Mouse (Mus musculus) midbrain, embryonic 14.5 days (tissue): ENCODE measurements around the gene Zfp239. TPM values are rescaled to one million over a fixed set of nuclear protein-coding genes. Genes with fewer than 3 reads are reported as not detected.
A peak's percentile ranks its signal among the peaks of the same experiment; 100 is the strongest.
"Not testable (repeated sequence)": the region's sequence is repeated elsewhere in the genome, so short reads cannot be mapped to it uniquely, and the experiment has no call there.

Experiments
- ATAC-seq: fragments of 200-750 bp; cut with Nextera tagmentation; 2 replicates; pipeline ENCODE4 v1.8.0; 2017; ENCODE audit warnings: moderate number of reproducible peaks, moderate library complexity; ENCODE audit not compliant: low FRiP score, low TSS enrichment
- DNase-seq: peaks from one replicate; pipeline ENCODE4 v3.0.0-alpha.2; 2015
- H3K27ac ChIP-seq: fragments of 300-500 bp; sonication (generic); replicated peaks from 2 replicates; pipeline ENCODE4 v1.5.1; 2014; ENCODE audit warnings: mild to moderate bottlenecking, low read depth, low read length, moderate library complexity
- H3K27me3 ChIP-seq: fragments of 300-500 bp; sonication (generic); 2 replicates; pipeline ENCODE4 v1.6.1; 2014; ENCODE audit warnings: low read length, control low read depth, mixed read lengths; ENCODE audit not compliant: control insufficient read depth, insufficient read depth
- H3K36me3 ChIP-seq: fragments of 300-500 bp; sonication (generic); 2 replicates; pipeline ENCODE4 v1.6.1; 2014; ENCODE audit warnings: low read length, control low read depth; ENCODE audit not compliant: control insufficient read depth, insufficient read depth
- H3K4me1 ChIP-seq: fragments of 300-500 bp; sonication (generic); 2 replicates; pipeline ENCODE4 v1.6.1; 2014; ENCODE audit warnings: mild to moderate bottlenecking, antibody characterized with exemption, low read length, control low read depth; ENCODE audit not compliant: control insufficient read depth, insufficient read depth
- H3K4me2 ChIP-seq: fragments of 300-500 bp; sonication (generic); 2 replicates; pipeline ENCODE4 v1.6.1; 2014; ENCODE audit warnings: mild to moderate bottlenecking, low read length, moderate library complexity
- H3K4me3 ChIP-seq: fragments of 300-500 bp; sonication (generic); replicated peaks from 2 replicates; pipeline ENCODE4 v1.5.1; 2014; ENCODE audit warnings: low read depth, low read length
- H3K9ac ChIP-seq: fragments of 300-500 bp; sonication (generic); replicated peaks from 2 replicates; pipeline ENCODE4 v1.6.1; 2014; ENCODE audit warnings: mild to moderate bottlenecking, low read length, moderate library complexity
- H3K9me3 ChIP-seq: fragments of 300-500 bp; sonication (generic); 2 replicates; pipeline ENCODE4 v1.6.1; 2016; ENCODE audit warnings: low read length, control low read depth, mixed read lengths; ENCODE audit not compliant: control insufficient read depth
- WGBS: fragments of 180-500 bp; shearing (Covaris S2); extraction: QIAGEN DNeasy Blood & Tissue Kit; methylation state at CpG from one replicate; pipeline ENCODE4 v1.1.7; 2014; 5-methylcytosine and 5-hydroxymethylcytosine counted together
- polyA plus RNA-seq: library from polyadenylated mRNA; unstranded; fragments of >200 nt; fragmentation: Nextera tagmentation; extraction: Ambion mirVana; gene quantifications from 2 replicates; pipeline ENCODE4 v1.2.1, GENCODE M21; 2014

Zfp239 gene
- polyA plus RNA-seq, 1 experiment from 2014 or later = 13.2 TPM

GRCm38 (mm10) chr6:117844597-117844996 is 17.3 kb upstream of the Zfp239 start:
- Histone ChIP-seq H3K9ac (no peak overlapping the region), H3K4me2 (no peak overlapping the region), H3K27ac (no peak overlapping the region), H3K27me3 (no peaks in the 10 kb centered on the region), H3K4me1 (peaks cover 8% of the 10 kb centered on the region; the same call in 1 of the 2 replicates), H3K4me3 (no peak overlapping the region), H3K36me3 (peaks cover 63% of the 10 kb centered on the region), H3K9me3 (no peaks in the 10 kb centered on the region)
- DNase-seq (no peak), ATAC-seq (no peak)
- WGBS = 98% methylated on average over 9 of the region's 9 CpGs

DNA sequence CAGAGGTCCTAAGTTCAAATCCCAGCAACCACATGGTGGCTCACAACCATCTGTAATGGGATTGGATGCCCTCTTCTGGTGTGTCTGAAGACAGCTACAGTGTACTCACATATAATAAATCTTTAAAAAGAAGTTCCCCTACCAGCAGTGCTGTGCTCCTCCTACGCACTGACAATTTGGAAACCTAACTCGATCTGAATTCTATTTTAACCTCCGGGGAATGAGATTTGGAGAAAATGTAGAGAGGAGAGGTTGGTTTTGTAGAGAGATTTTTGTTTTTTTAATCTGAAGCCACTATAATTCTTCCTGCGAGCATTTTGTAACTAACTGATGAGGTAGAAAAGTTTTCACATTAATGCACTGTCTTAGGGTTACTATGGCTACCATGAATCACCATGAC is 15.2 kb upstream of the Zfp239 start:
- ATAC-seq = not testable (repeated sequence)
- WGBS = 92% methylated on average over 4 of the region's 4 CpGs

DNA sequence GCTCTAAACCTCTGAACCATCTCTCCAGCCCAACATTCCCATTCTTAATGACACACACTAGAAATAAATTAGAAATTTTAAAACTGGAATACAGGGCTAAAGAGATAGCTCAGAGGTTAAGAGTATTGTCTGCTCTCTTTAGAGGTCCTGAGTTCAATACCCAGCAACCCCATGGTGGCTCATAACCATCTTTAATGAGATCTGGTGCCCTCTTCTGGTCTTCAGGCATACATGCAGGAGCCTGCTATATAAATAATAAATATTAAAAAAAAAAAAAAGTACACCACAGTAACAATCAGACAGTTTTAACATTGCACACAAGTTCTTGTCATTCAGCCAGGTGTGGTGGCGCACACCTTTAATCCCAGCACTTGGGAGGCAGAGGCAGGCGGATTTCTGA is 14.1 kb upstream of the Zfp239 start:
- H3K9me3 ChIP-seq = no peaks in the 10 kb centered on the region
- H3K27me3 ChIP-seq = no peaks in the 10 kb centered on the region
- H3K4me1 ChIP-seq = no peaks in the 10 kb centered on the region
- WGBS = 97% methylated on average over 2 of the region's 2 CpGs
- no peak overlapping the region for H3K9ac ChIP-seq
- H3K4me3 ChIP-seq = no peak overlapping the region
- DNase-seq (no peak), ATAC-seq (no peak)
- peaks cover 64% of the 10 kb centered on the region for H3K36me3 ChIP-seq
- H3K4me2 ChIP-seq = no peak overlapping the region
- no peak overlapping the region for H3K27ac ChIP-seq

More for the DNA sequence above, 15.2 kb upstream of the Zfp239 start:
- not testable (repeated sequence) for DNase-seq, H3K27me3 ChIP-seq, H3K9ac ChIP-seq, H3K4me2 ChIP-seq, H3K9me3 ChIP-seq, H3K4me1 ChIP-seq, H3K27ac ChIP-seq, H3K4me3 ChIP-seq
- peaks cover 64% of the 10 kb centered on the region for H3K36me3 ChIP-seq

DNA sequence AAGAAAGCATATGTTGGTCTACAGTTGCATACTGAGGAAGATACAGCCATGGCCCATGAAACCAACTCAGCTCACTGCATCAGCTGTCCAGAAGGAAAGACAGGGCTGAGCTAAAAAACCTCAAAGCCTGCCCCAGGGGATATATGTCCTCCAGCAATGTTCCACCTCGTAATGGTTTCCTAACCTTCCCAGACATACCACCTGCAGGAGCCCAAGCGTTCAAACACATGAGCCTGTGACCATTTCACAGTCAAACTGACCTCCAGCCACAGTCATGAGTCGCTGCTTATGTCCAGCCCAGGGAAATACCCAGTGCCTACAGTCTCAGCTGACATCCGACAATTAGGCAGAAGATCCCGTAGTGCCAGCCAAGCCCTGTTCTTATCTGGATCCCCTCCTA is 13.3 kb upstream of the Zfp239 start:
- ATAC-seq = no peak

DNA sequence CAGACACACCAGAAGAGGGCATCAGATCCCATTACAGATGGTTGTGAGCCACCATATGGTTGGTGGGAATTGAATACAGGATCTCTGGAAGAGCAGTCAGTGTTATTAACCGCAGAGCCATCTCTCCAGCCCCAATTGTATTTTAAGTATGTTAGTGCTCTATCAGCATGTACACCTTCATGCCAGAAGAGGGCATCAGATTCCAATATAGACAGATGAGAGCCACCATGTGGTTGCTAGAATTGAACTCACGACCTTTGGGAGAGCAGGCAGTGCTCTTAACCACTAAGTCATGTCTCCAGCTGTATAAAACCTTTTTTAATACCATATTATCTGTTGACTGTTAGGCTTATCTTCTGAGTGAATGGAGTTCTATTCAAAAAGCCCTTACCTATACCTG is 10.2 kb upstream of the Zfp239 start:
- H3K9ac ChIP-seq = no peak overlapping the region
- H3K4me3 ChIP-seq = no peak overlapping the region
- H3K36me3 ChIP-seq = peaks cover 26% of the 10 kb centered on the region
- no peak for ATAC-seq
- H3K4me1 ChIP-seq = no peaks in the 10 kb centered on the region
- no peak overlapping the region for H3K4me2 ChIP-seq
- WGBS = 68% methylated on average over 2 of the region's 2 CpGs
- H3K9me3 ChIP-seq = no peaks in the 10 kb centered on the region
- H3K27me3 ChIP-seq = no peaks in the 10 kb centered on the region
- no peak for DNase-seq
- H3K27ac ChIP-seq = no peak overlapping the region

More for the DNA sequence above, 13.3 kb upstream of the Zfp239 start:
- Histone ChIP-seq H3K4me3 (no peak overlapping the region), H3K36me3 (peaks cover 58% of the 10 kb centered on the region), H3K4me1 (no peaks in the 10 kb centered on the region), H3K27me3 (no peaks in the 10 kb centered on the region), H3K9ac (no peak overlapping the region), H3K9me3 (no peaks in the 10 kb centered on the region), H3K4me2 (no peak overlapping the region), H3K27ac (no peak overlapping the region)
- WGBS = 89% methylated on average over 5 of the region's 5 CpGs
- no peak for DNase-seq

DNA sequence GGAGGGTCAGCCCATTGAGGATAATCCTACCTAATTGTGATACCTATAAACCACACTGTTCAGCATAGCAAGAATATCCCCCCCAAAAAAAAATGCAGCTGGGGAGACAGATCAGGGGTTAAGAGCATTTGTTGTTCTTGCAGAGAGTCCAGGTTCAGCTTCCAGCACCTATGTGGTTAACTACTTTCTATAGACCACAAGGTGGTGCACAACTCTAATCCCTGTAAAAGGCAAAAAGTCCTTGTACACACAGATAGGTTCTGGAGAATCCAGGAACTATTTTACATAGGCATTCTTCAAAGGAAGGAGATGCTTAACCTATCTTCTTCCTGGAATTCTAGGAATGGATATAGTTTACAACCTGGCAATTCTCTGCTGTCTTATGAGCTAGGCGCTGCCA is 3.9 kb upstream of the Zfp239 start:
- Histone ChIP-seq H3K9me3 (no peaks in the 10 kb centered on the region), H3K4me2 (no peak overlapping the region), H3K27me3 (no peaks in the 10 kb centered on the region), H3K4me3 (no peak overlapping the region), H3K27ac (no peak overlapping the region), H3K9ac (no peak overlapping the region), H3K4me1 (no peaks in the 10 kb centered on the region), H3K36me3 (no peaks in the 10 kb centered on the region)
- ATAC-seq (no peak), DNase-seq (peak; percentile 21)
- 91% methylated on average over 1 of the region's 1 CpGs for WGBS

- no peaks in the 10 kb centered on the region for H3K36me3 ChIP-seq
- peak overlapping the region; percentile 80; the same call in 1 of the 2 replicates for H3K4me3 ChIP-seq
- no peak; the same call in 1 of the 2 replicates for ATAC-seq
- no peak for DNase-seq
- no peaks in the 10 kb centered on the region for H3K9me3 ChIP-seq
- H3K27me3 ChIP-seq = no peaks in the 10 kb centered on the region
- H3K4me2 ChIP-seq = peak overlapping the region; percentile 93
- no peak overlapping the region for H3K27ac ChIP-seq
- 78% methylated on average over 8 of the region's 8 CpGs for WGBS
- peaks cover 7% of the 10 kb centered on the region for H3K4me1 ChIP-seq
- no peak overlapping the region; the same call in 1 of the 2 replicates for H3K9ac ChIP-seq
These were observed 565 bp downstream of the Zfp239 start for GRCm38 (mm10) chr6:117862465-117862864.

GRCm38 (mm10) chr6:117862899-117863620 is 1.2 kb downstream of the Zfp239 start:
- H3K4me3 ChIP-seq = peak overlapping the region; percentile 80
- peak; percentile 90 for ATAC-seq
- 4% methylated on average over 26 of the region's 26 CpGs for WGBS
- H3K27ac ChIP-seq = no peak overlapping the region
- H3K4me2 ChIP-seq = peak overlapping the region; percentile 93
- H3K9ac ChIP-seq = peak overlapping the region; percentile 84
- H3K36me3 ChIP-seq = no peaks in the 10 kb centered on the region
- H3K27me3 ChIP-seq = no peaks in the 10 kb centered on the region
- no peaks in the 10 kb centered on the region for H3K9me3 ChIP-seq
- peaks cover 7% of the 10 kb centered on the region for H3K4me1 ChIP-seq
- peak; percentile 89 for DNase-seq

DNA sequence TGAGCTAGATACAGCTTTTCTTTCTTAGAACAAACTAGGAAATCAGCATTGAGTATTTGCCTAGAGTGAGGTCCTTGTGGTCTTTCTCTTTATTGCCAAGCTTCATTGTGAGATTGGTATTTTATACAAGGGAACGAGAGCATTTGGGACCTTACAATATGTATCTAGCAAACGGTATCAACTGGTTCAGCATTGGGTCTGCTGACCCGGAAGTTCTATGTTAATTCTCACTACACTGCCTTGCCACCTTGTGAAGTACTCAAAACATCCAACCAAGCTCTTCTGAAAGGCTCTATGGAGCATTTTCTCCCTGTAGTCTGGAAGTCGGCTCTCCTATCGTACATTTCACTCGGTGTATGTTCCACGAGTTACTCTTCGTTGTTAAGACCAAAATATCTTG is 1.9 kb downstream of the Zfp239 start:
- Histone ChIP-seq H3K9me3 (no peaks in the 10 kb centered on the region), H3K27ac (no peak overlapping the region), H3K4me1 (peaks cover 7% of the 10 kb centered on the region), H3K27me3 (no peaks in the 10 kb centered on the region), H3K4me3 (peak overlapping the region; percentile 80), H3K4me2 (peak overlapping the region; percentile 93), H3K36me3 (no peaks in the 10 kb centered on the region), H3K9ac (no peak overlapping the region)
- ATAC-seq = no peak
- no peak for DNase-seq
- WGBS = 96% methylated on average over 8 of the region's 8 CpGs
